Mouse (Mus musculus) adrenal gland, adult 2 months (tissue): ENCODE measurements around the gene Ctbp2. TPM values are rescaled to one million over a fixed set of nuclear protein-coding genes. Genes with fewer than 3 reads are reported as not detected.

Source experiments
- DNase-seq: peaks from one replicate; pipeline ENCODE4 v3.0.0; 2021
- long read RNA-seq: library from polyadenylated mRNA; stranded (forward); transcript quantifications from one replicate; pipeline ENCODE4 v2.0.0, GENCODE M21; 2021
- polyA plus RNA-seq: library from polyadenylated mRNA; depleted of rRNA; stranded (reverse); fragments of >200 nt; gene quantifications from 2 replicates; pipeline ENCODE4 v1.2.3, GENCODE M21; 2012; rRNA removed
- total RNA-seq, 2 experiments: library from RNA; stranded (reverse); gene quantifications; 2 replicates each; pipeline ENCODE4 v1.2.3; 2021

Gene Ctbp2
- 10 to 100 TPM; 54.4 to 65.3 TPM for total RNA-seq
- polyA plus RNA-seq, result 52.8 and 53.2 TPM in 2 replicates
- long read RNA-seq, transcript Ctbp2-201 (11 exons, 2,321 nt), result minor isoform, 11 of 38 reads
- long read RNA-seq, transcript Ctbp2-209 (10 exons, 1,997 nt), result major isoform, 16 of 38 reads
- long read RNA-seq, partial matches to known transcripts, result 6 of 38 reads
- long read RNA-seq, other reads (novel, unspliced or antisense), result 5 of 38 reads

- peak; percentile 91 for DNase-seq
Measured at GRCm38 (mm10) chr7:133123999-133124700, at the start of gene Ctbp2. Gene Ctbp2, minus strand, starts transcription at chr7:133124354.

- DNase-seq, result no peak
Measured at GRCm38 (mm10) chr7:133171403-133172032, 47.4 kb upstream of the Ctbp2 start.

GRCm38 (mm10) chr7:133168928-133169327 lies 44.8 kb upstream of the Ctbp2 start:
- DNase-seq, result no peak

GRCm38 (mm10) chr7:133167903-133168302 lies 43.7 kb upstream of the Ctbp2 start:
- DNase-seq, result no peak

- no peak for DNase-seq
Measured at GRCm38 (mm10) chr7:133164770-133165169, 40.6 kb upstream of the Ctbp2 start.

GRCm38 (mm10) chr7:133163011-133163410 lies 38.9 kb upstream of the Ctbp2 start:
- peak; percentile 28 for DNase-seq

GRCm38 (mm10) chr7:133162131-133162530 lies 38.0 kb upstream of the Ctbp2 start:
- DNase-seq, result no peak

GRCm38 (mm10) chr7:133161362-133162080 lies 37.4 kb upstream of the Ctbp2 start:
- no peak for DNase-seq

- DNase-seq, result peak; percentile 14
Measured at GRCm38 (mm10) chr7:133159519-133159918, 35.4 kb upstream of the Ctbp2 start.

- DNase-seq, result no peak
Measured at GRCm38 (mm10) chr7:133155621-133156020, 31.5 kb upstream of the Ctbp2 start.

- DNase-seq, result no peak
Measured at GRCm38 (mm10) chr7:133154846-133155245, 30.7 kb upstream of the Ctbp2 start.

- DNase-seq, result no peak
Measured at GRCm38 (mm10) chr7:133139689-133140336, 15.7 kb upstream of the Ctbp2 start.

GRCm38 (mm10) chr7:133133552-133133951 lies 9.4 kb upstream of the Ctbp2 start:
- DNase-seq, result peak; percentile 6

- peak; percentile 51 for DNase-seq
Measured at GRCm38 (mm10) chr7:133132702-133133101, 8.5 kb upstream of the Ctbp2 start.

GRCm38 (mm10) chr7:133124701-133125485 lies 739 bp upstream of the Ctbp2 start:
- no peak for DNase-seq

- DNase-seq, result peak; percentile 89
Measured at GRCm38 (mm10) chr7:133123244-133123998, 733 bp downstream of the Ctbp2 start, which contains the start of gene Fgfr2. Gene Fgfr2, minus strand, starts transcription at chr7:133123350.

- DNase-seq, result no peak
Measured at GRCm38 (mm10) chr7:133122379-133123243, 1.5 kb downstream of the Ctbp2 start.

- DNase-seq, result peak; percentile 80
Measured at GRCm38 (mm10) chr7:133121661-133122378, 2.3 kb downstream of the Ctbp2 start.
